Mouse (Mus musculus) forebrain, embryonic 10.5 days (tissue): Measurements from ENCODE around the gene Rxfp4. TPM values are rescaled to one million over a fixed set of nuclear protein-coding genes. Genes with fewer than 3 reads are reported as not detected.

Experiments
- DNase-seq: peaks from one replicate; pipeline ENCODE4 v3.0.0-alpha.2; 2017; ENCODE audit warnings: low spot score; ENCODE audit errors: extremely low spot score
- H3K27ac ChIP-seq: fragments of 300-500 bp; sonication (generic); 2 replicates; pipeline ENCODE4 v1.5.1; 2016; ENCODE audit warnings: mild to moderate bottlenecking
- H3K27me3 ChIP-seq: fragments of 300-500 bp; sonication (generic); 2 replicates; pipeline ENCODE4 v1.6.1; 2016; ENCODE audit warnings: mild to moderate bottlenecking; ENCODE audit not compliant: poor library complexity, severe bottlenecking
- H3K36me3 ChIP-seq: fragments of 300-500 bp; sonication (generic); replicated peaks from 2 replicates; pipeline ENCODE4 v1.6.1; 2016; ENCODE audit warnings: mild to moderate bottlenecking, moderate library complexity
- H3K4me1 ChIP-seq: fragments of 300-500 bp; sonication (generic); 2 replicates; pipeline ENCODE4 v1.6.1; 2016
- H3K4me3 ChIP-seq: fragments of 300-500 bp; sonication (generic); 2 replicates; pipeline ENCODE4 v1.5.1; 2016; ENCODE audit warnings: mild to moderate bottlenecking, moderate library complexity
- H3K9me3 ChIP-seq: fragments of 300-500 bp; sonication (generic); 2 replicates; pipeline ENCODE4 v1.6.1; 2016; ENCODE audit warnings: mild to moderate bottlenecking, moderate library complexity
- WGBS: fragments of 180-500 bp; shearing (Covaris S2); methylation state at CpG from one replicate; pipeline ENCODE4 v1.1.7; 2016; 5-methylcytosine and 5-hydroxymethylcytosine counted together
- polyA plus RNA-seq: library from polyadenylated mRNA; unstranded; fragments of >200 nt; fragmentation: Nextera tagmentation; extraction: Ambion mirVana; gene quantifications from 2 replicates; pipeline ENCODE4 v1.2.1, GENCODE M21; 2016

The Rxfp4 gene
- polyA plus RNA-seq, 1 experiment from 2014 or later: not detected

- Histone ChIP-seq H3K9me3 (no peaks in the 10 kb centered on the region; the same call in 1 of the 2 replicates), H3K27me3 (no peaks in the 10 kb centered on the region), H3K36me3 (no peaks in the 10 kb centered on the region), H3K27ac (peak overlapping the region; percentile 74; the same call in 1 of the 2 replicates), H3K4me1 (peaks cover 4% of the 10 kb centered on the region; the same call in 1 of the 2 replicates), H3K4me3 (peak overlapping the region; percentile 40)
- 13% methylated on average over 11 of the region's 11 CpGs for WGBS
- peak; percentile 72 for DNase-seq
Observed at GRCm38 (mm10) chr3:88677399-88677798, 24.5 kb upstream of the Rxfp4 start.

- WGBS: 89% methylated on average over 4 of the region's 4 CpGs
- no peaks in the 10 kb centered on the region for H3K36me3 ChIP-seq
- H3K27me3 ChIP-seq: no peaks in the 10 kb centered on the region
Observed at GRCm38 (mm10) chr3:88664095-88664494, 11.2 kb upstream of the Rxfp4 start.

GRCm38 (mm10) chr3:88659798-88660197, 6.9 kb upstream of the Rxfp4 start:
- no peak overlapping the region for H3K4me3 ChIP-seq
- no peak for DNase-seq
- no peaks in the 10 kb centered on the region for H3K27me3 ChIP-seq
- no peaks in the 10 kb centered on the region for H3K4me1 ChIP-seq
- H3K27ac ChIP-seq: no peak overlapping the region
- H3K36me3 ChIP-seq: no peaks in the 10 kb centered on the region
- no peaks in the 10 kb centered on the region for H3K9me3 ChIP-seq
- 50% methylated on average over 6 of the region's 6 CpGs for WGBS

More at GRCm38 (mm10) chr3:88664095-88664494, 11.2 kb upstream of the Rxfp4 start:
- Histone ChIP-seq H3K4me1 (no peaks in the 10 kb centered on the region), H3K27ac (no peak overlapping the region), H3K4me3 (no peak overlapping the region), H3K9me3 (no peaks in the 10 kb centered on the region)
- DNase-seq: no peak

- no peaks in the 10 kb centered on the region for H3K9me3 ChIP-seq
- no peak for DNase-seq
- H3K4me1 ChIP-seq: no peaks in the 10 kb centered on the region
- H3K4me3 ChIP-seq: no peak overlapping the region
- no peak overlapping the region for H3K27ac ChIP-seq
- WGBS: 81% methylated on average over 5 of the region's 5 CpGs
- no peaks in the 10 kb centered on the region for H3K27me3 ChIP-seq
- no peaks in the 10 kb centered on the region for H3K36me3 ChIP-seq
Observed at GRCm38 (mm10) chr3:88658441-88659127, 5.6 kb upstream of the Rxfp4 start.

- Histone ChIP-seq H3K36me3 (peaks cover under 1% of the 10 kb centered on the region; the same call in 1 of the 2 replicates), H3K27ac (no peak overlapping the region), H3K9me3 (no peaks in the 10 kb centered on the region), H3K27me3 (no peaks in the 10 kb centered on the region), H3K4me3 (no peak overlapping the region), H3K4me1 (peaks cover 5% of the 10 kb centered on the region)
- WGBS: 88% methylated on average over 8 of the region's 8 CpGs
- DNase-seq: no peak
Observed at GRCm38 (mm10) chr3:88655619-88656018, 2.7 kb upstream of the Rxfp4 start.

GRCm38 (mm10) chr3:88654621-88655020, 1.7 kb upstream of the Rxfp4 start:
- H3K27me3 ChIP-seq: no peaks in the 10 kb centered on the region
- no peaks in the 10 kb centered on the region for H3K9me3 ChIP-seq
- WGBS: 93% methylated on average over 4 of the region's 4 CpGs
- H3K4me3 ChIP-seq: no peak overlapping the region
- DNase-seq: no peak
- no peak overlapping the region for H3K27ac ChIP-seq
- peaks cover 10% of the 10 kb centered on the region for H3K36me3 ChIP-seq
- H3K4me1 ChIP-seq: peaks cover 5% of the 10 kb centered on the region

GRCm38 (mm10) chr3:88653516-88654370, 801 bp upstream of the Rxfp4 start:
- peaks cover 5% of the 10 kb centered on the region for H3K4me1 ChIP-seq
- DNase-seq: no peak
- WGBS: 92% methylated on average over 6 of the region's 6 CpGs

GRCm38 (mm10) chr3:88651669-88652618, 998 bp downstream of the Rxfp4 start:
- peaks cover 5% of the 10 kb centered on the region for H3K4me1 ChIP-seq
- no peak for DNase-seq
- no peaks in the 10 kb centered on the region for H3K9me3 ChIP-seq
- no peak overlapping the region for H3K4me3 ChIP-seq
- peaks cover 36% of the 10 kb centered on the region for H3K36me3 ChIP-seq
- 87% methylated on average over 18 of the region's 18 CpGs for WGBS
- no peaks in the 10 kb centered on the region for H3K27me3 ChIP-seq
- peak overlapping the region; percentile 48; the same call in 1 of the 2 replicates for H3K27ac ChIP-seq

More at GRCm38 (mm10) chr3:88653516-88654370, 801 bp upstream of the Rxfp4 start:
- Histone ChIP-seq H3K9me3 (no peaks in the 10 kb centered on the region), H3K27me3 (no peaks in the 10 kb centered on the region), H3K4me3 (no peak overlapping the region), H3K36me3 (peaks cover 18% of the 10 kb centered on the region), H3K27ac (no peak overlapping the region)

GRCm38 (mm10) chr3:88650713-88651504, 2.0 kb downstream of the Rxfp4 start:
- Histone ChIP-seq H3K27me3 (no peaks in the 10 kb centered on the region), H3K27ac (no peak overlapping the region), H3K36me3 (peaks cover 46% of the 10 kb centered on the region), H3K4me3 (no peak overlapping the region), H3K4me1 (peaks cover 5% of the 10 kb centered on the region), H3K9me3 (no peaks in the 10 kb centered on the region)
- 85% methylated on average over 13 of the region's 13 CpGs for WGBS
- no peak for DNase-seq

- DNase-seq: no peak
- peaks cover 56% of the 10 kb centered on the region for H3K36me3 ChIP-seq
- no peaks in the 10 kb centered on the region for H3K27me3 ChIP-seq
- whole genome bisulfite sequencing: 93% methylated on average over 13 of the region's 13 CpGs
- no peak overlapping the region for H3K4me3 ChIP-seq
- no peaks in the 10 kb centered on the region for H3K9me3 ChIP-seq
- peaks cover 5% of the 10 kb centered on the region for H3K4me1 ChIP-seq
- no peak overlapping the region for H3K27ac ChIP-seq
Observed at GRCm38 (mm10) chr3:88649967-88650366, 3.0 kb downstream of the Rxfp4 start.

GRCm38 (mm10) chr3:88649186-88649585, 3.8 kb downstream of the Rxfp4 start:
- 83% methylated on average over 10 of the region's 10 CpGs for WGBS
- Histone ChIP-seq H3K4me1 (peaks cover 5% of the 10 kb centered on the region), H3K27me3 (no peaks in the 10 kb centered on the region), H3K9me3 (no peaks in the 10 kb centered on the region), H3K4me3 (no peak overlapping the region), H3K27ac (no peak overlapping the region), H3K36me3 (peaks cover 63% of the 10 kb centered on the region)
- DNase-seq: no peak
